Mouse (Mus musculus) left cerebral cortex, adult 2 months (tissue): Measurements from ENCODE around the gene Rnf130. TPM values are rescaled to one million over a fixed set of nuclear protein-coding genes. Genes with fewer than 3 reads are reported as not detected.

Source experiments
- DNase-seq, 2 experiments: peaks; one replicate each; pipeline ENCODE4 v3.0.0; 2021 to 2022; ENCODE audit warnings: low spot score in 2 of 2, mixed read lengths in 1 of 2; ENCODE audit errors: extremely low spot score in 1 of 2
- H3K27ac ChIP-seq: fragments of 200-600 bp; 2 replicates; pipeline ENCODE4 v1.8.1; 2022
- H3K4me3 ChIP-seq: fragments of 200-600 bp; 2 replicates; pipeline ENCODE4 v1.8.1; 2022
- CTCF ChIP-seq: fragments of 200-600 bp; IDR thresholded peaks from 2 replicates; pipeline ENCODE4 v1.8.1; 2022; ENCODE audit warnings: antibody characterized with exemption, mild to moderate bottlenecking, moderate library complexity
- intact Hi-C: fragments of 180-260 bp; cut with DNase I; formaldehyde crosslinking; loops from one replicate; pipeline ENCODE4 v1.15.1; 2025
- total RNA-seq, 2 experiments: library from RNA; stranded (reverse); gene quantifications; 2 replicates each; pipeline ENCODE4 v1.2.3; 2021

Rnf130 gene
- total RNA-seq, 2 experiments from 2014 or later: 91.9 to 95.4 TPM

- TF ChIP-seq CTCF: peak; percentile 64
- H3K4me3 ChIP-seq: peak within 1 kb of the TSS; percentile 76
- intact Hi-C loops: loop anchor here (1.0 to 2.0 kb wide), 2 partner anchors 106 to 145 kb away; partner anchors contain the start of gene Rnf130
- peak within 1 kb of the TSS; percentile 97 for H3K27ac ChIP-seq
- peak; percentile 85 to 90 for DNase-seq
Measured at GRCm38 (mm10) chr11:50130811-50131766, 105.9 kb downstream of the Rnf130 start, which contains the start of gene Tbc1d9b. TSS of gene Tbc1d9b (plus strand) at chr11:50131396.

GRCm38 (mm10) chr11:50131801-50132201 is 106.7 kb downstream of the Rnf130 start:
- no peak for DNase-seq
- TF ChIP-seq CTCF: no peak
- intact Hi-C loops: loop anchor here (2.0 kb wide), 1 partner anchor 107 kb away; the partner anchor contains the start of gene Rnf130
- H3K4me3 ChIP-seq: peak overlapping the region; percentile 76
- peak overlapping the region; percentile 97 for H3K27ac ChIP-seq

- intact Hi-C loops: no loop called here
- DNase-seq: no peak
- TF ChIP-seq CTCF: no peak
- H3K4me3 ChIP-seq: peak overlapping the region; percentile 76
- H3K27ac ChIP-seq: peak overlapping the region; percentile 97
Measured at GRCm38 (mm10) chr11:50132265-50132664, 107.1 kb downstream of the Rnf130 start.

GRCm38 (mm10) chr11:50134136-50134859 is 109.2 kb downstream of the Rnf130 start:
- TF ChIP-seq CTCF: no peak
- intact Hi-C loops: no loop called here

GRCm38 (mm10) chr11:50138206-50138822 is 113.2 kb downstream of the Rnf130 start:
- intact Hi-C loops: no loop called here
- no peak overlapping the region for H3K27ac ChIP-seq

More at GRCm38 (mm10) chr11:50134136-50134859, 109.2 kb downstream of the Rnf130 start:
- no peak for DNase-seq
- no peak overlapping the region for H3K4me3 ChIP-seq
- no peak overlapping the region for H3K27ac ChIP-seq

GRCm38 (mm10) chr11:50139571-50139970 is 114.4 kb downstream of the Rnf130 start:
- intact Hi-C loops: no loop called here
- no peak for TF ChIP-seq CTCF
- H3K4me3 ChIP-seq: no peak overlapping the region
- DNase-seq: no peak
- no peak overlapping the region for H3K27ac ChIP-seq

More at GRCm38 (mm10) chr11:50138206-50138822, 113.2 kb downstream of the Rnf130 start:
- no peak for TF ChIP-seq CTCF
- H3K4me3 ChIP-seq: no peak overlapping the region
- DNase-seq: no peak

- H3K27ac ChIP-seq: no peak overlapping the region
- TF ChIP-seq CTCF: no peak
- DNase-seq: no peak
- no peak overlapping the region for H3K4me3 ChIP-seq
- intact Hi-C loops: no loop called here
Measured at GRCm38 (mm10) chr11:50145529-50145928, 120.4 kb downstream of the Rnf130 start.

- intact Hi-C loops: no loop called here
- TF ChIP-seq CTCF: no peak
- Histone ChIP-seq H3K4me3 (no peak overlapping the region), H3K27ac (no peak overlapping the region)
- DNase-seq: no peak
Measured at GRCm38 (mm10) chr11:50146121-50146520, 121.0 kb downstream of the Rnf130 start.

GRCm38 (mm10) chr11:50147267-50147957 is 122.3 kb downstream of the Rnf130 start:
- DNase-seq: no peak
- TF ChIP-seq CTCF: no peak
- Histone ChIP-seq H3K27ac (no peak overlapping the region), H3K4me3 (no peak overlapping the region)
- intact Hi-C loops: no loop called here

GRCm38 (mm10) chr11:50147958-50148476 is 122.9 kb downstream of the Rnf130 start:
- no peak for TF ChIP-seq CTCF
- H3K27ac ChIP-seq: no peak overlapping the region
- intact Hi-C loops: no loop called here
- DNase-seq: no peak
- no peak overlapping the region for H3K4me3 ChIP-seq

GRCm38 (mm10) chr11:50149200-50149599 is 124.1 kb downstream of the Rnf130 start:
- Histone ChIP-seq H3K27ac (no peak overlapping the region), H3K4me3 (no peak overlapping the region)
- no peak for TF ChIP-seq CTCF
- intact Hi-C loops: no loop called here
- no peak for DNase-seq
